Mouse (Mus musculus) CH12.LX (cell line): ENCODE measurements around the gene Rpusd3. TPM values are rescaled to one million over a fixed set of nuclear protein-coding genes. Genes with fewer than 3 reads are reported as not detected.

Experiments used
- DNase-seq: peaks from one replicate; pipeline ENCODE4 v3.0.0-alpha.2; 2013; ENCODE audit errors: extremely low read depth
- H3K27ac ChIP-seq: 2 replicates; pipeline ENCODE4 v1.5.1; 2012; ENCODE audit warnings: low read depth, mild to moderate bottlenecking, control low read depth, moderate library complexity; ENCODE audit not compliant: insufficient read depth
- H3K27me3 ChIP-seq: replicated peaks from 2 replicates; pipeline ENCODE3; 2012; ENCODE audit warnings: inconsistent platforms
- H3K36me3 ChIP-seq, 2 experiments: replicated peaks in 1 of 2; 2 replicates each; pipeline versions ENCODE3 to v1.6.1; 2012; ENCODE audit warnings: inconsistent platforms in 1 of 2, low read length in 1 of 2, mild to moderate bottlenecking in 1 of 2, mixed read lengths in 1 of 2, moderate library complexity in 1 of 2; ENCODE audit not compliant: control insufficient read depth in 1 of 2, insufficient read depth in 1 of 2
- H3K4me1 ChIP-seq, 2 experiments: 2 replicates each; pipeline ENCODE4 v1.6.1; 2012; ENCODE audit warnings: inconsistent platforms in 1 of 2, moderate library complexity in 1 of 2; ENCODE audit not compliant: insufficient read depth in 2 of 2, control insufficient read depth in 1 of 2
- H3K4me2 ChIP-seq: 2 replicates; pipeline ENCODE4 v1.6.1; 2012; ENCODE audit warnings: low read depth, mild to moderate bottlenecking, control low read depth; ENCODE audit not compliant: poor library complexity, insufficient read depth, severe bottlenecking
- H3K4me3 ChIP-seq, 3 experiments: fragments of 150-350 bp in 1 of 3; sonication (generic) in 1 of 3; replicated peaks in 1 of 3; 2 replicates each; pipeline versions ENCODE3 to v1.5.1; 2011 to 2012; ENCODE audit warnings: low read depth in 2 of 3, low read length in 2 of 3, mild to moderate bottlenecking in 2 of 3, moderate library complexity in 2 of 3, control low read depth in 1 of 3, improper control_type of control experiment in 1 of 3, inconsistent platforms in 1 of 3, mixed read lengths in 1 of 3; ENCODE audit not compliant: poor library complexity in 1 of 3
- H3K79me2 ChIP-seq: replicated peaks from 2 replicates; pipeline ENCODE4 v1.6.1; 2012; ENCODE audit warnings: mild to moderate bottlenecking, moderate library complexity; ENCODE audit not compliant: control insufficient read depth, poor library complexity, insufficient read depth, severe bottlenecking; ENCODE audit errors: extremely low read depth
- H3K9ac ChIP-seq: 2 replicates; pipeline ENCODE4 v1.6.1; 2012; ENCODE audit warnings: low read depth, mild to moderate bottlenecking, control low read depth, moderate library complexity; ENCODE audit not compliant: insufficient read depth
- H3K9me3 ChIP-seq: replicated peaks from 2 replicates; pipeline ENCODE3; 2012; ENCODE audit warnings: low read length, inconsistent platforms, mixed read lengths
- CHD1 ChIP-seq: IDR thresholded peaks from 2 replicates; pipeline ENCODE4 v1.6.1; 2012; ENCODE audit warnings: low read depth, low read length, improper control_type of control experiment, inconsistent platforms
- CTCF ChIP-seq, 2 experiments: IDR thresholded peaks in 1 of 2; conservative IDR thresholded peaks in 1 of 2; 2 replicates each; pipeline ENCODE4 v1.5.1; 2011 to 2012; ENCODE audit warnings: low read depth in 2 of 2, low read length in 2 of 2, improper control_type of control experiment in 1 of 2, inconsistent platforms in 1 of 2, mild to moderate bottlenecking in 1 of 2, moderate library complexity in 1 of 2
- ELF1 ChIP-seq: IDR thresholded peaks from 2 replicates; pipeline ENCODE4 v1.6.1; 2014; ENCODE audit warnings: low read depth, mild to moderate bottlenecking, inconsistent platforms, low read length, improper control_type of control experiment
- EP300 ChIP-seq: IDR thresholded peaks from 2 replicates; pipeline ENCODE4 v1.6.1; 2011; ENCODE audit warnings: low read length, improper control_type of control experiment
- ETS1 ChIP-seq: conservative IDR thresholded peaks from 2 replicates; pipeline ENCODE4 v1.6.1; 2012; ENCODE audit warnings: low read depth, mild to moderate bottlenecking, inconsistent platforms, low read length, improper control_type of control experiment, moderate library complexity
- GABPA ChIP-seq: IDR thresholded peaks from 2 replicates; pipeline ENCODE4 v1.6.1; 2012; ENCODE audit warnings: low read depth, low read length, improper control_type of control experiment, inconsistent platforms; ENCODE audit not compliant: insufficient replicate concordance
- HCFC1 ChIP-seq: IDR thresholded peaks from 2 replicates; pipeline ENCODE4 v1.6.1; 2012; ENCODE audit warnings: low read depth, mild to moderate bottlenecking, inconsistent platforms, low read length, improper control_type of control experiment
- JUND ChIP-seq: conservative IDR thresholded peaks from 2 replicates; pipeline ENCODE4 v1.6.1; 2011; ENCODE audit warnings: low read depth, low read length, improper control_type of control experiment
- KAT2A ChIP-seq: IDR thresholded peaks from 2 replicates; pipeline ENCODE4 v1.6.1; 2012; ENCODE audit warnings: low read length, improper control_type of control experiment, inconsistent platforms; ENCODE audit not compliant: insufficient replicate concordance
- MAX ChIP-seq: IDR thresholded peaks from 2 replicates; pipeline ENCODE4 v1.6.1; 2011; ENCODE audit warnings: low read length, improper control_type of control experiment
- MAZ ChIP-seq: IDR thresholded peaks from 2 replicates; pipeline ENCODE4 v1.6.1; 2012; ENCODE audit warnings: low read depth, mild to moderate bottlenecking, inconsistent platforms, low read length, improper control_type of control experiment, moderate library complexity
- MEF2A ChIP-seq: IDR thresholded peaks from 2 replicates; pipeline ENCODE4 v1.6.1; 2014; ENCODE audit warnings: low read depth, mild to moderate bottlenecking, inconsistent platforms, low read length, improper control_type of control experiment, borderline replicate concordance
- MXI1 ChIP-seq: IDR thresholded peaks from 2 replicates; pipeline ENCODE4 v1.6.1; 2011; ENCODE audit warnings: mild to moderate bottlenecking, low read depth, low read length, improper control_type of control experiment
- NELFE ChIP-seq: IDR thresholded peaks from 2 replicates; pipeline ENCODE4 v1.6.1; 2011; ENCODE audit warnings: low read depth, low read length, improper control_type of control experiment
- PAX5 ChIP-seq: IDR thresholded peaks from 2 replicates; pipeline ENCODE4 v1.6.1; 2012; ENCODE audit warnings: low read length, inconsistent platforms, mixed read lengths
- POLR2AphosphoS2 ChIP-seq: IDR thresholded peaks from 2 replicates; pipeline ENCODE4 v1.6.1; 2011; ENCODE audit warnings: low read depth, low read length, improper control_type of control experiment
- SMC3 ChIP-seq: IDR thresholded peaks from 2 replicates; pipeline ENCODE4 v1.6.1; 2011; ENCODE audit warnings: low read depth, low read length, improper control_type of control experiment
- TBP ChIP-seq: conservative IDR thresholded peaks from 2 replicates; pipeline ENCODE4 v1.6.1; 2011; ENCODE audit warnings: low read depth, low read length, improper control_type of control experiment
- TCF12 ChIP-seq: IDR thresholded peaks from 2 replicates; pipeline ENCODE4 v1.6.1; 2014; ENCODE audit warnings: low read depth, mild to moderate bottlenecking, inconsistent platforms, low read length, improper control_type of control experiment
- UBTF ChIP-seq: IDR thresholded peaks from 2 replicates; pipeline ENCODE4 v1.6.1; 2012; ENCODE audit warnings: low read depth, mild to moderate bottlenecking, inconsistent platforms, low read length, improper control_type of control experiment, moderate library complexity
- ZMIZ1 ChIP-seq: IDR thresholded peaks from 2 replicates; pipeline ENCODE4 v1.6.1; 2012; ENCODE audit warnings: low read depth, mild to moderate bottlenecking, inconsistent platforms, low read length, improper control_type of control experiment
- dilution Hi-C: fragments of 300-500 bp; cut with MboI; formaldehyde crosslinking; loops from 2 replicates; pipeline ENCODE4 v1.14.3; 2020; ENCODE audit warnings: low sequenced_read_pairs; ENCODE audit not compliant: extremely low pct_unique_long_range_greater_than_20kb, extremely low pct_ligation_motif_present
- in situ Hi-C: fragments of 300-500 bp; cut with MboI; formaldehyde crosslinking; loops from 3 replicates; pipeline ENCODE4 v1.14.3; 2019; ENCODE audit warnings: low sequenced_read_pairs, low pct_ligation_motif_present, low pct_unique_long_range_greater_than_20kb, mixed read lengths
- polyA plus RNA-seq: library from polyadenylated mRNA; unstranded; fragments of >175 nt; gene quantifications from 2 replicates; pipeline ENCODE4 v1.2.1, GENCODE M21; 2012; ENCODE audit warnings: low read depth; ENCODE audit not compliant: insufficient read length
- total RNA-seq, 2 experiments: library from RNA; depleted of rRNA; stranded (reverse); fragments of 300-350 nt in 1 of 2; fragments of >200 nt in 1 of 2; gene quantifications; 2 replicates each; pipeline ENCODE4 v1.2.3; 2012 to 2014

Rpusd3 gene
- total and polyA plus RNA-seq, 3 experiments = 22.1 to 26.5 (median 26.3) TPM

DNA sequence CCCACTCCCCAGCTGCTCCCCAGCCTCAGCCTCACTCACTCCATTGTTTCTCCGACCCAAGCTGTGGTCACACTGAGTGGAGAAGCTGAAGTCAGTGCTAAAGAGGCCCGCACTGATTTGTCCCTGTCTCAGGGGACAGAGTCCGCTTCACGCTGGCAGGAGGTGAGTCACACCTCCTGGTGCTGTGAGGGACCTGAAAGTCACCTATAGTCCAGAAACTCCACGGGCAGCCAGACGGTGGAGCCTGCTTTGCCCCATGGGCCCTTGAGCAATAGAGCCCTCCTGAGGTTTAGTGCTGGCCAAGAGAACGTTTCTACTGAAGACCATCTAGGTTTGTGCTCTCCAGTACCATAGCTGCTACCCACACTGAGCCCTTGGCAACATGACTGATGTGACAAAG is 15.6 kb upstream of the Rpusd3 start:
- no peaks in the 10 kb centered on the region for H3K9me3 ChIP-seq
- H3K4me3 ChIP-seq = no peak overlapping the region
- no peak overlapping the region for H3K27ac ChIP-seq
- H3K4me2 ChIP-seq = no peak overlapping the region
- H3K36me3 ChIP-seq = no peaks in the 10 kb centered on the region
- in situ Hi-C loops (no loop called here), dilution Hi-C loops (no loop called here)
- no peak for DNase-seq
- no peak overlapping the region for H3K9ac ChIP-seq
- peaks cover 23 to 54% of the 10 kb centered on the region in 2 experiments for H3K4me1 ChIP-seq
- H3K27me3 ChIP-seq = no peaks in the 10 kb centered on the region
- TF ChIP-seq NELFE = no peak
- no peak for TF ChIP-seq HCFC1
- TF ChIP-seq CTCF (conservative IDR thresholded peaks at IDR 0.05 in 1 of 2, IDR thresholded peaks at IDR 0.05 in 1 of 2; ENCODE audit: low read depth in 2 of 2, low read length in 2 of 2) = no peak
- no peak for TF ChIP-seq SMC3
- H3K79me2 ChIP-seq = no peaks in the 10 kb centered on the region

DNA sequence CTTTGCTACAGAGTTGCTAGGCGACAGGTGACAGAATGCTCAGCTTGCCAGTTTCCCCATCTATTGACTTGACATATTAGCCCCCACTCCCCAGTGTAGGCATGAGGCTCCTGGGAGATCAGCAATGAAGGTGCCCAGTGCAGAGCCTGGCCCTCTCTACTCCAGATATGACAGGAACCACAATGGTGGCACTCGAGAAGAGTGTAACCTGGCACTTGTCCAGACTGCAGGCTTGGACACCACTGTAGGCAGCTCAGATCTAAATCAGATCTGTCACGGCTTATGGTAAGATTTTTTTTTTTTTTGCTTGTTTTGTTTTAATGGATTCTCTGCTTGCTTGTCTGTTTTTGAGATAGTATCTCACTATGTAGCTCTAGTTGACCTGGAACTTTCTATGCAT is 14.5 kb upstream of the Rpusd3 start:
- Histone ChIP-seq H3K4me2 (no peak overlapping the region), H3K4me3 (no peak overlapping the region), H3K4me1 (peaks cover 23 to 48% of the 10 kb centered on the region in 2 experiments), H3K79me2 (no peaks in the 10 kb centered on the region), H3K27me3 (no peaks in the 10 kb centered on the region), H3K36me3 (no peaks in the 10 kb centered on the region), H3K27ac (no peak overlapping the region), H3K9me3 (no peaks in the 10 kb centered on the region), H3K9ac (no peak overlapping the region)
- dilution Hi-C loops (no loop called here), in situ Hi-C loops (no loop called here)
- no peak for DNase-seq
- TF ChIP-seq ELF1 (no peak), POLR2AphosphoS2 (no peak), KAT2A (no peak), TCF12 (no peak), EP300 (no peak), MXI1 (no peak), PAX5 (no peak), MEF2A (no peak), CTCF (conservative IDR thresholded peaks at IDR 0.05 in 1 of 2, IDR thresholded peaks at IDR 0.05 in 1 of 2; ENCODE audit: low read depth in 2 of 2, low read length in 2 of 2) (no peak), JUND (no peak), MAX (no peak), UBTF (no peak), MAZ (no peak), ETS1 (no peak), ZMIZ1 (no peak), TBP (no peak), GABPA (no peak), CHD1 (no peak)
